Mouse (Mus musculus): Measurements from ENCODE around the gene Mast3.
"Not testable (repeated sequence)": the region's sequence is repeated elsewhere in the genome, so short reads cannot be mapped to it uniquely, and the experiment has no call there.

Mast3 gene

GRCm38 (mm10) chr8:70833520-70833919 lies 28.7 kb upstream of the Mast3 start:
- DNase-seq = peak; percentile 75

DNA sequence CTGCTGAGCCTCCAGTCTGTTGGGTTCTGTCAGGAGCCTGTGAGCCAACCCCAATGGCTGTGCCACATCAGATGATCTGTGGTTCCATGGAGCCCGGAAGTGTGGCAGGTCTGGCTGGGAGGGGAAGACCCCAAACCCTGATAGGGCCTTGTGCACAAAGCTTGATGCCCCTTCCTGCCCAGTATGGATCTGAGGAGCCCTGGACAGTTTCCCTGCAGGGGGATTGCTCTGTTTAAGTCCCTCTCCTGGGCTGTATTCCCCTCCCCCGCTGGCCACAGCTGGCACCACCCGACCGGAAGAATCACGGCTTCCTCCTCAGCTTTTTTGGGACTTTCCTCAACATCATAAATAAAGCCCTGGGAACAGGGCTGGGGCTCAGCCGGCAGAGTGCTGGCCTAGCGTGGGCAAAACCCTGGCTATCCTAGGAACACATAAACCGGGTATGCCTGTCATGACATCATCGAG lies 28.2 kb upstream of the Mast3 start:
- DNase-seq = no peak

DNA sequence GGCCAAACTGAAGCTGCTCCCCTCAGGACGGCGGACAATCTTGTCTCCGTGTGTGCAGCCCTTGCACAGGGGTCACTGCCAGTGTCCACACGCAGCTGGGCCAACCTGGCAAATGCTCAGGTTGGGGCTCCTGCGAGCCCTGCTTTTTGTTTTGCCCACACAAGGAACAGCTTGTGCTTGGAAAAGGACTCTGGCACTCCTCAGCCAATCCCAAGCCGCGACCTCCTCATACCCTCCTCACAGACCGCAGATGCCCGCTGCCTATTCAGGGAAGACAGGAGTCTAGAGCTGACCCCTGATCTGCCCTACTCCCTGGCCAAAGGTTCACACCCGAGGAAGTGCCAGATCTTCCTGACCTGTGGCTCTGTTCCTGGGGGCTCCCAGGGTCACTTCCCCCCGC lies 27.5 kb upstream of the Mast3 start:
- no peak for DNase-seq

DNA sequence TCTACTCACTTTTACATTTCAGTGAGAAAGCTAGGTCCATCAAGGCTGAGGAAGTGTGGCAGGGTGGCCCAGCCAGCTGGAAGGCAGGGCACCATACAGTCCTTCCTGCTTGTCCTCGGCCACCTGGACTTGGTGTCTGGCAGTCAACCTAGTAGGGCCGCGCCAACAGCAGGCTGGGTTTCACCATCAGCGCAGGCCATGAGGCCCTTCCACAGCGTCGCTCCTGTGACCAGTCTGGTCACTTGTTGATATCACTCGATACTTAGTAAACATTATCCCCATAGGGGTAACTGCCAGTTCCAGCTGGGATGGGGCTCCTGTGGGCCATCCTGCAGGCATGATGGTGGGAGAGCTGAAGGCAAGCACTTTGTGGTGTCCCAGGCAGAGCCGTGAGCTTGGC lies 26.7 kb upstream of the Mast3 start:
- DNase-seq = no peak

DNA sequence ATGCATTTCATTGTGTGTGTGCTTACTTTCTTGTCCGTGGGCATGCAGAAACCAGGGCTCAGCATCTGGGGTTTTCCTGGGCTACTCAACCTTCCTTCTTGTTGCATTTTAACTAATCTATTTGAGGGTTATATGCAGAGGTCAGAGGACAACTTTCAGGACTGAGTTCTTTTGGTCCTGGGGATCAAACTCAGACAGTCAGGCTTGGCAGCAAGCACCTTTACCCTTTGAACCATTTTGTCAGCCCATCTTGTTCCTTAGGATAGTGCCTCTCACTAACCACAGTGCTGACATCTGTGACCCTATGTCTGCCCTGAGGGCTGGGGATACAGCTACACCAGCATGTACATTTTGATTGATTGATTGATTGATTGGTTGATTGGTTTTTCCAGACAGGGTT lies 22.9 kb upstream of the Mast3 start:
- no peak for DNase-seq

GRCm38 (mm10) chr8:70827010-70827409 lies 22.2 kb upstream of the Mast3 start:
- DNase-seq = no peak

DNA sequence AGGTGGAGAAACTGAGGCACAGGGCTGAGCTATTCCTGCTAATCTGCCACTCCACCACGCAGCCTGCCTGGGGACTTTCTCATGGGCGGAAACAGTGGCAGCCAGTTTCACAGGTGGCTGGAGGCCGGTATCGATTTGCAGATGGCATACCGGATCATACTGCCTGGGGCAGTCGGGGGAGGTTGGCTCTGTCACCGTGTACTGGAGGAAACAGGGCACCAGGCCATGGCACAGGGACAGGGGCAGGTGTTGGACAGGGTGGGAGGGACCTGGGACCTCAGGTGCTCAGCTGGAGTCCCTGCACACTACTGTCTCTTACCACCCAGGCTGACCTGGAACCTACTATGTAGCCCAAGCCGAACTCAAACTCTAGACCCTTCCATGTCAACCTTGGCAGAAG lies 21.0 kb upstream of the Mast3 start:
- no peak for DNase-seq

GRCm38 (mm10) chr8:70823802-70824201 lies 18.9 kb upstream of the Mast3 start:
- no peak for DNase-seq

GRCm38 (mm10) chr8:70822594-70822993 lies 17.7 kb upstream of the Mast3 start:
- not testable (repeated sequence) for DNase-seq

DNA sequence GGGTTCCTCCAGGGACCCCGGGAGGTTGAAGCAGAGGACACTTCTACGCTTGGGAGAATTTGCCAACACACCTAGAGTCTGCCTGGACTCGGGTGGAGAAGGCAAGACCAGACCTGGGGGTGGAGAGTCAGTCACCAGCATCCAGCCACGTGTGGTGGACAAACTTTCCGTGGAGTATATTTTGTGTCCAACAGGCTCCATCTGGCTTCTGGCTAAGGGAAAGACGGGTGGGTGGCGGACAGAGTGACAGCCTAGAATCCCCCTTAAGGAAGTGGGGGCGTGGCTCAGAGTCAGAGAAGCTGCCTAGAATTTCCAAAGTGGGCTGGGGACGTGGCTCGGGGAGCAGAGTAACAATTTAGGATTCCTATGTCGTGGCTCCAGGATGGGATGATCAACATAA lies 17.1 kb upstream of the Mast3 start:
- DNase-seq = no peak

DNA sequence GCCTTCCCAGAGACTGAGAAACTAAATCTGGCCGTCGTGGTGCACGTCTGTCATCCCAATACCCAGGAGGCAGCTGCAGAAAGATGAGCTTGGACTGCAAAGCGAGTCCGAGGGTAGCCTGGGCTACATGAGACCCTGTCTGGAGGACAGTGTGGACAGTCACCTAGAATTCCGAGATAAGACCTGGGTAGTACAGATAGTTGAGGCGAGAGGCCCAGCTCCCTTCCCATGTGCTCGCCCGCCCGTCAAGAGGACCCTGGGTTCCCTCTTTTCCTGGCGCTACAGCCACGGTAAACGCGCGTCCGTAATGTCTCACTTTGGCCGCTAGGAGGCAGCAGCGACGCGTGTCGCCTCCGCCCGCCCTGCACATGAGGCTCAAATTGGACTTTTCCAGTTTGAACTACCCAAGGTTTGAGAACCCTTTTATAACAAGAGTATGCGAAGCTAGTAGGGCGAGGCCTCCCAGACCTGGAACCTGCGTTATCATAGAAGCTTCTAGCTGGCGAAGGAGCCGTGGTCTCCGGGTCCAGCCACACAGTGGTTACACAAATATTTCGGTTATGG lies 16.6 kb upstream of the Mast3 start:
- DNase-seq = no peak

GRCm38 (mm10) chr8:70820101-70820935 lies 15.5 kb upstream of the Mast3 start:
- DNase-seq = peak; percentile 81

DNA sequence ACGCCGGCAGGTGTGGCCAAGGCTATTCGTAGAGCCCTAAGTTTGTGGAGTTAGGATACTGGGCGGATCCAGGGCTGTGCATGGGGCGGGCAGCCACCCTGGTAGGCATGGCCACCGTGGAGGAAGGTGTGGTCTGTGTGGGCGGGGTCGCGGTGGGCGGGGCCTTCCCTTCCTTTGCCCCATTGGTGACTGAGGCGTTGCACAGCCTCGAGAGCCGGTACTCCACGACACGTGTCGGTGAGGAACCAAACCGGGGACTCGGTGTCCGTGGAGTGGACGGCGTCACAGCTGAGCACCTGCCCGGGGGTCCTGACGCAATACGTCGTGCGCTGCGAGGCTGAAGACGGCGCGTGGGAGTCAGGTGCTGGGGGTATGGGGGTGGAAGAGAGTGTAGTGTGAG lies 11.8 kb upstream of the Mast3 start:
- no peak for DNase-seq

GRCm38 (mm10) chr8:70812885-70813284 lies 8.0 kb upstream of the Mast3 start:
- no peak for DNase-seq

DNA sequence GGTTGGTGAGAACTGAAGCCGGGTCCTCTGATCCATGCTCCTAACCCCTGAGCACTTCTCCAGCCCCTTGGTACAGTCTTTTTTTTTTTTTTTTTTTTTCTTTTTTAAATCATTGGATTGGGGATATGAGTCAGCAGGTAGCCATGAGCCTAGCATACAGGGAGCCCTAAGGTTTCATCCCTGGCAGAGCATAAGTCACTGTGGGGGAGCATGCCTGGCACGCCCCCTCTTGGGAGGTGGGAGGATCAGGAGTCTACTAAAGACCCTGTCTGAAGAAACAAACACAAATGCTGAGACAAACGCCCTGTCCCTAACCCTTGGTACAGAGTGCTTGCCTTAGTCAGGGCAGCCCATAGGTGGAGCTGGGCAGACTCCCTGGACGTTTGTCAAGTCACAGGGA lies 7.2 kb upstream of the Mast3 start:
- no peak for DNase-seq

GRCm38 (mm10) chr8:70810962-70811680 lies 6.3 kb upstream of the Mast3 start:
- DNase-seq = no peak

DNA sequence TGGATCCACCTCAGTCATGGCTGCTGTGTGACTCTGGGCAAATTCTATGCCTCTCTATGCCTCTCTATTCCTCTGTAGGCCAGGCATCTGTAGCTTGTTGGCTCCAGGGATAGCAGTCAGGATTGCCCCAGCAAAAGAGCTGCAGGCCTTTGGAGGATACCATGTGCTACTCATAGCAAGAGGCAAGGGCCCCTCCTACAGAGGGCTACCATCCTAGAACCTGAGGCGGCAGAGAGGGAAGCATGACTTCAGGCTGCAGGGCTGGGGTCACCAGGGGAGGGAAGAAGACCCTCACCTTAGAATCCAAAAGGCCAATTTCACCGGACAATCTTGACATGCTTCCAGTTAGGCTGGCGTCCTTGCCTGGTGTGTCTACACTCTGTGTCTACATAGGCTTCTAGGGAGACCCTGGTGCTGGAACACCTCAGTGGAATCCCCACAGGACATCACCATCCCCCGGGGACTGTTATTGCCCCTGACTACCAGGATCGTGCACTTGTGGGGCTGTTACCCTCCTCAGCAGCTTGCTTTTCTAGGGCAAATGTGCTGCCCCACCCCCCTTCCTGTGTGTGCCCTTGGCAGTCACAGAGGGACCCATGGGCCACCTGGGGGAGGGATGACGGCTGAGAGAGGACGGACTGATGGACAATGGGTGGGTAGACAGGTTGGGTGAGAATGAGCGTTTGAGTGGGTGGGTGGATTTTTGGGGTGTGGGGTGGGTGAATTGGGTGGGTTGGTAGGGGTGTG lies 4.3 kb upstream of the Mast3 start:
- DNase-seq = no peak

DNA sequence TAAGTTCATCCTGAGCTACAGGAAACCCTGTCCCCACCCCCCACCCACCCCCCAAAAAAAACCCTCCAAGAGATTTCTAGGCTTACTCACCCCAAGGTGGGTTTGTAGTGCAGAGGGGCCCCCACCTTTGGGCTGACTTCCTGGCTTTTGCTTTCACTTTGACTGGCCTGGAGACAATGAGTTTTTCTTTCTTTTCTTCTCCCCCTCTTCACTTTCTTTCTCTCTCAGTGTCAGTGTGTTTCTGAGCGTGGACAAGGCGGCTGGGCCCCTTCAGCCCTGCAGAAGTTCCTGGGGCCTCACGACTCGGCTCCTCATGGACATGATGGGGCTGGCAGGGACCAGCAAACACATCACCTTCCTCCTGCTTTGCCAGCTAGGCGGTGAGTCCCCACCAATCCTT lies 3.4 kb upstream of the Mast3 start, which contains the start of gene Il12rb1:
Gene Il12rb1 (plus strand): TSS at position 211 of the 400 bp plus-strand sequence.
- DNase-seq = no peak

- DNase-seq = peak; percentile 89
Measured at GRCm38 (mm10) chr8:70807304-70807703, 2.5 kb upstream of the Mast3 start.

- DNase-seq = peak; percentile 77
Measured at GRCm38 (mm10) chr8:70806541-70806940, 1.7 kb upstream of the Mast3 start.

- DNase-seq = peak; percentile 84
Measured at GRCm38 (mm10) chr8:70803761-70804480, 933 bp downstream of the Mast3 start.

DNA sequence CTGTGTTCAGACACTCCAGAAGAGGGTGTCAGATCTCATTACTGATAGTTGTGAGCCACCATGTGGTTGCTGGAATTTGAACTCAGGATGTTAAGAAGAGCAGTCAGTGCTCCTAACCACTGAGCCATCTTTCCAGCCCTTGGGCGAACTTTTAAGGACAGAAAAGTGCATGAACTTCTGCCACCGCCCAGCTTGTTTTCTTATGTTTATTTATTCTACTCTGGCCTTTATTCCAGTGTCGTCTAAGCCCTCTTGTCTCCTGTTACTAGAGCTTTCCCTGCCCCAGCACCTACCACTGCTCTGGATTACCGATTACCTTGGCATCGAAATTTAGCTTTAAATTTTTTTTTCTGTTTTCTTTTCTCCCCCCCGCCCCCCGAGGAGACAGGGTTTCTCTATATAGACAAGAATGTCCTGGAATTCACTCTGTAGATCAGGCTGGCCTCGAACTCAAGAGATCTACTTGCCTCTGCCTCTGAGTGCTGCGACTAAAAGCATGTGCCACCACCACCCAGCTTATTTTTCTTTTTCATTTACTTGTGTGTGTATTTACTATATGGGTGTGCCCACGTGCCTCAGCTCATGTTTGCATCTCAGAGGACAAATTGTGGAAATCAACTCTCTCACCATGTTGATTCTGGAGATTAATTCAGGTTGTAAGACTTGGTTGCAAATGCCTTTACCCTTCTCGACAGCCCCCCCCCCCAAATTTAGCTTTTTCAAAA lies 1.9 kb downstream of the Mast3 start:
- no peak for DNase-seq
